Mouse (Mus musculus): ENCODE data around the gene Il1rn.
A peak's percentile ranks its signal among the peaks of the same experiment; 100 is the strongest.

The Il1rn gene

GRCm38 (mm10) chr2:24382456-24383230 lies 46.0 kb downstream of the Il1rn start:
- DNase-seq, result no peak

GRCm38 (mm10) chr2:24383636-24384035 lies 47.0 kb downstream of the Il1rn start:
- DNase-seq, result no peak

GRCm38 (mm10) chr2:24384393-24384792 lies 47.7 kb downstream of the Il1rn start:
- DNase-seq, result no peak

- peak; percentile 66 to 73 for DNase-seq
Measured at GRCm38 (mm10) chr2:24385111-24385961, 48.7 kb downstream of the Il1rn start.

GRCm38 (mm10) chr2:24386158-24386963 lies 49.7 kb downstream of the Il1rn start:
- DNase-seq, result peak in 1 of 2 experiments; percentile 49

GRCm38 (mm10) chr2:24386964-24387320 lies 50.3 kb downstream of the Il1rn start:
- no peak for DNase-seq

- DNase-seq, result no peak
Measured at GRCm38 (mm10) chr2:24387361-24388283, 51.0 kb downstream of the Il1rn start.

GRCm38 (mm10) chr2:24393251-24393650 lies 56.6 kb downstream of the Il1rn start:
- no peak for DNase-seq

GRCm38 (mm10) chr2:24397115-24397514 lies 60.5 kb downstream of the Il1rn start:
- DNase-seq, result no peak

- no peak for DNase-seq
Measured at GRCm38 (mm10) chr2:24400711-24401110, 64.1 kb downstream of the Il1rn start.
